Mouse (Mus musculus): ENCODE results near the gene Arhgap21. TPM values are rescaled to one million over a fixed set of nuclear protein-coding genes. Genes with fewer than 3 reads are reported as not detected.

Gene Arhgap21
- polyA plus RNA-seq, 1 experiment from 2014 or later = 10.4 TPM

- Histone ChIP-seq H3K36me3 (no peaks in the 10 kb centered on the region), H3K4me1 (no peaks in the 10 kb centered on the region), H3K27me3 (no peaks in the 10 kb centered on the region), H3K4me2 (replicated peaks) (no peak overlapping the region), H3K27ac (replicated peaks) (no peak overlapping the region), H3K9me3 (replicated peaks) (no peaks in the 10 kb centered on the region), H3K4me3 (replicated peaks) (no peak overlapping the region), H3K9ac (no peak overlapping the region)
- ATAC-seq (ENCODE audit: insufficient number of reproducible peaks, low FRiP score, low TSS enrichment, low read depth) = no peak
- 56% methylated on average over 3 of the region's 3 CpGs for WGBS
Observed at GRCm38 (mm10) chr2:20987822-20988221, 19.1 kb upstream of the Arhgap21 start.

DNA sequence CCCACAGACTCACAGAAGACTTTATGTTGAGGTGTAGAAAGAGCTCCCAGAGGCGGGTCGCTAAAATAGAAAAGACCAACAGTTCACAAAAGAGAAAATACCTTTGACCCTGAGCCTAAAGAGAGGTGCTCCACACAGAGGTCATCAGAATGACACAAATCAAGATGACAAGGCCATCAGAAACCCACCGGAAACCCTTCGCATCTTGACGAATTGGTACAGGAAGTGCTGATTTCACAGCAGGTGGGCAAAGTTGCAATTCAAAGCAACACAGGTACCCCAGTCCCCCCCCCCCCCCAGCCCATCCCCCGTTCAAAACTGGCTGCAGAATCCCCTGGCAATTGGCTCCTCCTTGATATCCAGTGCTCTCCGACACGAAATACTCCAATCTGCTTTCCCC lies 10.0 kb upstream of the Arhgap21 start:
- H3K9me3 ChIP-seq (replicated peaks) = no peaks in the 10 kb centered on the region
- 77% methylated on average over 8 of the region's 8 CpGs for WGBS

DNA sequence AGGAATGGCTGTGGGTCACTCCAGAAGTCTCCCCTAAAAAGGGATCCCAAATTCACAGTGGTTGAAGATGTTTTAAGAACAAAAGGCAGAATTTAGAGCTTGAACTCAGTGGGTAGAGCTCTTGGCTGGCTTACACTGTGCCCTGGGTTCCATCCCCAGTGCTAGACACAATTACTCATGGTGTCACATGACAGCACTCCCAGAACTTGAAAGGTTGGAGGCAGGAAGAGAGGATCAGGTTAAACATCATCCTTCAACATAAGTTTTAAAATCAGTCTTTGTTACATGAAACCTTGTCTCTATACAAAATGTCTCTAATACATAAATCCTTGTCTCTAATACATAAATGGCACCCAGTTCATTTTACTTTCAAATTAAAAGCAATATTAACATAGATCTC lies 8.4 kb upstream of the Arhgap21 start:
- Histone ChIP-seq H3K36me3 (no peaks in the 10 kb centered on the region), H3K4me2 (replicated peaks) (no peak overlapping the region)
- no peak for ATAC-seq (ENCODE audit: insufficient number of reproducible peaks, low FRiP score, low TSS enrichment, low read depth)

More for the DNA sequence above, 10.0 kb upstream of the Arhgap21 start:
- H3K27me3 ChIP-seq = no peaks in the 10 kb centered on the region
- no peaks in the 10 kb centered on the region for H3K4me1 ChIP-seq
- H3K9ac ChIP-seq = no peak overlapping the region
- no peak for ATAC-seq (ENCODE audit: insufficient number of reproducible peaks, low FRiP score, low TSS enrichment, low read depth)
- no peak overlapping the region for H3K4me2 ChIP-seq (replicated peaks)
- no peak overlapping the region for H3K27ac ChIP-seq (replicated peaks)
- H3K36me3 ChIP-seq = no peaks in the 10 kb centered on the region
- H3K4me3 ChIP-seq (replicated peaks) = no peak overlapping the region

DNA sequence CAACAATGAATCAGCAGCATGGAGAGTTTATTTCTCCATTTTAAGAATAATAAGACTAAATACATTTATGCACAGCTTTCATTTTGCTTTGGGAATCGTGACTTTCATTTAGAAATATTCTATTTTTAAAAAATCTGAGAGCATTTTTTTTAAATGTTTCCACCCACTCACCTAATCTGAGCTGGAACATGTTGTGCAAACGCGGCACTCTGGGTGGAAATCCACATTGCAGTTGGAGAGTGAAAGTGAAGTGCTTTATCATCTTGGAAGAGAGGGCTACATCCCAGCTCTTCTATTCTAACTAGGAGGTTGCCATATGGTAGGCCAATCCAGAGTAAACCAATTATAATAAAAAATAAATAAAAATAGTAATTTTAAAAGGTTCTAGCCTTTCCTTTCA lies 4.8 kb upstream of the Arhgap21 start:
- Histone ChIP-seq H3K9ac (no peak overlapping the region), H3K4me3 (replicated peaks) (no peak overlapping the region), H3K4me1 (0 out of 2 replicates have a peak, but pooled peaks cover 4% of the 10 kb centered on the region), H3K9me3 (replicated peaks) (no peaks in the 10 kb centered on the region), H3K27me3 (no peaks in the 10 kb centered on the region), H3K27ac (replicated peaks) (no peak overlapping the region), H3K36me3 (no peaks in the 10 kb centered on the region), H3K4me2 (replicated peaks) (no peak overlapping the region)
- no peak for ATAC-seq (ENCODE audit: insufficient number of reproducible peaks, low FRiP score, low TSS enrichment, low read depth)
- WGBS = 82% methylated on average over 3 of the region's 3 CpGs

More for the DNA sequence above, 8.4 kb upstream of the Arhgap21 start:
- H3K9me3 ChIP-seq (replicated peaks) = no peaks in the 10 kb centered on the region
- no peak overlapping the region for H3K4me3 ChIP-seq (replicated peaks)
- no peaks in the 10 kb centered on the region for H3K4me1 ChIP-seq
- H3K27me3 ChIP-seq = no peaks in the 10 kb centered on the region
- H3K27ac ChIP-seq (replicated peaks) = no peak overlapping the region
- H3K9ac ChIP-seq = no peak overlapping the region

DNA sequence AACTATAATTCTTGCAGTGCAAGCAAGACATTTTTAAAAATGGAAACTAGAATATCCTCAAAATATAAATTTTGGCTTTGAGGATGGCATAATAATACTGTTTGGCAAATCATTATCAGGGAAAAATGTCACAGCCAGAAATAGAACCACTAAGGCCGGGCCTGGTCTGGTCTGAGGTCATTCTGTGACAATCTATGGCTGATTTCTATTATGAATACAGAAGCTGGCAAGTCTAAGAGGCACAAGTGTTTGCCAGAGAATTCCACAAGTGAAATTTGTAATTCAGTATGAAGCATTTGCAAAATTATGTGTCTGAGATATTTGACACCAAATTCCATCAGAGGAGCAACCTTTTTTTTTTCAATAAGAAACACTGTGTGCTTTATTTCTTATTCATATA lies 3.5 kb upstream of the Arhgap21 start:
- Histone ChIP-seq H3K27ac (replicated peaks) (no peak overlapping the region), H3K36me3 (no peaks in the 10 kb centered on the region), H3K9ac (no peak overlapping the region), H3K9me3 (replicated peaks) (no peaks in the 10 kb centered on the region), H3K4me1 (peaks cover 4% of the 10 kb centered on the region; the same call in 1 of the 2 replicates), H3K27me3 (no peaks in the 10 kb centered on the region), H3K4me2 (replicated peaks) (no peak overlapping the region), H3K4me3 (replicated peaks) (no peak overlapping the region)
- 55% methylated on average over 1 of the region's 1 CpGs for WGBS
- no peak for ATAC-seq (ENCODE audit: insufficient number of reproducible peaks, low FRiP score, low TSS enrichment, low read depth)

DNA sequence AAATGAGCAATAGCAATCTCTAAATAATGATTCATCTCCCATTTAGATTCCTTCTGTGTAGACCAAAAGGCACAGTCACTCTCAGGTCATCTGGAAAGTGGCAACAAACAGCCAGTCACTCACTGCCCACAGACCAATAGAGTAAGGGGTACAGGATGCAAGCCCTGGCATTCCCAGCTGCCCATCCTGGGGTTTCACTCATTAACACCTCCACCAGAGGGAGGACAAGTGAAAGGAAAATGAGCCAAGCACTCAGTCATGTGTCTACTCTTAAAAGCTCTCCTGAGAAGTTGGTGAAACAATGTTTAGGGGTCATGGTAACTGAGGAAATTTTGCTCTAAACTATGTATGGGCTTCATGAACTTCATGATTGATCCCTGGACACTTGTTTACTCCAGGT lies 2.9 kb upstream of the Arhgap21 start:
- Histone ChIP-seq H3K4me1 (peaks cover 10% of the 10 kb centered on the region), H3K4me3 (replicated peaks) (no peak overlapping the region), H3K27me3 (no peaks in the 10 kb centered on the region), H3K9me3 (replicated peaks) (no peaks in the 10 kb centered on the region), H3K27ac (replicated peaks) (no peak overlapping the region), H3K36me3 (no peaks in the 10 kb centered on the region), H3K9ac (no peak overlapping the region), H3K4me2 (replicated peaks) (no peak overlapping the region)
- ATAC-seq (ENCODE audit: insufficient number of reproducible peaks, low FRiP score, low TSS enrichment, low read depth) = no peak

GRCm38 (mm10) chr2:20969201-20970200 lies 820 bp upstream of the Arhgap21 start:
- Histone ChIP-seq H3K9ac (peak overlapping the region; percentile 86), H3K9me3 (replicated peaks) (no peaks in the 10 kb centered on the region), H3K4me2 (replicated peaks) (peak overlapping the region; percentile 72), H3K36me3 (no peaks in the 10 kb centered on the region), H3K27me3 (no peaks in the 10 kb centered on the region), H3K4me3 (replicated peaks) (peak overlapping the region; percentile 88), H3K27ac (replicated peaks) (peak overlapping the region; percentile 98), H3K4me1 (peaks cover 21% of the 10 kb centered on the region)
- under 1% methylated on average over 49 of the region's 49 CpGs for WGBS
- peak; percentile 96 for ATAC-seq (ENCODE audit: insufficient number of reproducible peaks, low FRiP score, low TSS enrichment, low read depth)

GRCm38 (mm10) chr2:20967646-20968351 lies 882 bp downstream of the Arhgap21 start:
- Histone ChIP-seq H3K9me3 (replicated peaks) (no peaks in the 10 kb centered on the region), H3K27me3 (no peaks in the 10 kb centered on the region), H3K27ac (replicated peaks) (peak overlapping the region; percentile 98), H3K4me2 (replicated peaks) (peak overlapping the region; percentile 72), H3K9ac (peak overlapping the region; percentile 86), H3K4me1 (peaks cover 21% of the 10 kb centered on the region), H3K4me3 (replicated peaks) (peak overlapping the region; percentile 88), H3K36me3 (no peaks in the 10 kb centered on the region)
- WGBS = under 1% methylated on average over 48 of the region's 57 CpGs
- peak; percentile 15 for ATAC-seq (ENCODE audit: insufficient number of reproducible peaks, low FRiP score, low TSS enrichment, low read depth)

GRCm38 (mm10) chr2:20967101-20967645 lies 1.5 kb downstream of the Arhgap21 start:
- Histone ChIP-seq H3K4me1 (peaks cover 27% of the 10 kb centered on the region), H3K4me3 (replicated peaks) (peak overlapping the region; percentile 88), H3K4me2 (replicated peaks) (peak overlapping the region; percentile 72), H3K9ac (peak overlapping the region; percentile 86), H3K27ac (replicated peaks) (peak overlapping the region; percentile 98), H3K27me3 (no peaks in the 10 kb centered on the region), H3K36me3 (no peaks in the 10 kb centered on the region), H3K9me3 (replicated peaks) (no peaks in the 10 kb centered on the region)
- WGBS = 4% methylated on average over 13 of the region's 13 CpGs
- ATAC-seq (ENCODE audit: insufficient number of reproducible peaks, low FRiP score, low TSS enrichment, low read depth) = no peak

DNA sequence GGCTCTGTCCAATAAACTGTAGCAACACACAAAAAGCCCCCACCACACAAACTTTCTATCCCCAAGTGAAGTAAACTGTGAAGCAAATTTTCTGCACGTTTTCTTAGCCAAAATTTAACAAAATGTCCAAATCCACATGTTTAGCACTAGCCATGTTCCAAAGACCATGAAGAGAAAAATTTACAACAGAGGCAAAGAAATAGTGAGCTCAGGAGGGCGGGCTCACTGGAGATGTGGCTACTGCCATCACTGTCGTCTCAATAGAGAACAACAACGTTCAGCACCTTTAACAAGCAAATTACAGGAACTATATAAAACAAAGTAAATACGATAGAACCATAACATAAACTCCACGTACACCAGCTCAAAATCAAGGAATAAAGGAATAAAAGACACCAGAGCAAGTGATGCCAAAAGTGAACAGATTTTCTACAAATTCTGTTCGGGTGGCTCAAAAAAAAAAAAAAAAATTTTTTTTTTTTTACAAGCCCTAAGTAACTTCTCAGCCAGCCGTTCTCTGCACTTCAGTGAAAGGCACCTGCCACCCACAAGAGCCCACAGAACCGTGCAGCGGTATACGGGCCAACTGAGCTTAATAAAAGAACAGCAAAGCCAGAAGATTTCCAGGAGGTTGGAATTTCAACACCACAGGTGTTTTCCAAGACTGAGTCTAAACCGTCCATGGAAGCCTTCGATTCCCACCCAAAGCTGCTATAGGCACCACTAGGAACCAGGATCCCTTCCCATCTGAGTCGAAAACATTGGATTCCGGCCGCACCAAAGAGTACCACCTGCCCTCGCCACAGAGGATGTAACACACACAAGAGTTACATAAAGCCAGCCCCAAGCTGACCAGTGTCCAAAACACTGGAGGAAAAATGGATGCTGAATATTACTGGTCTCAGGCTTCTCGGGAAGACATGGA lies 2.2 kb downstream of the Arhgap21 start:
- no peak for ATAC-seq (ENCODE audit: insufficient number of reproducible peaks, low FRiP score, low TSS enrichment, low read depth)
- peak overlapping the region; percentile 88 for H3K4me3 ChIP-seq (replicated peaks)
- no peaks in the 10 kb centered on the region for H3K36me3 ChIP-seq
- H3K27me3 ChIP-seq = no peaks in the 10 kb centered on the region
- H3K4me1 ChIP-seq = peaks cover 32% of the 10 kb centered on the region
- no peaks in the 10 kb centered on the region for H3K9me3 ChIP-seq (replicated peaks)
- peak overlapping the region; percentile 72 for H3K4me2 ChIP-seq (replicated peaks)
- no peak overlapping the region for H3K27ac ChIP-seq (replicated peaks)
- peak overlapping the region; percentile 15; the same call in 1 of the 2 replicates for H3K9ac ChIP-seq
- 32% methylated on average over 18 of the region's 18 CpGs for WGBS
